Mouse (Mus musculus) thymus, postnatal 14 days (tissue): ENCODE data around the gene 2310022B05Rik.
A peak's percentile ranks its signal among the peaks of the same experiment; 100 is the strongest.

Experiments used
- DNase-seq: peaks from one replicate; pipeline ENCODE4 v3.0.0; 2021

The 2310022B05Rik gene

DNA sequence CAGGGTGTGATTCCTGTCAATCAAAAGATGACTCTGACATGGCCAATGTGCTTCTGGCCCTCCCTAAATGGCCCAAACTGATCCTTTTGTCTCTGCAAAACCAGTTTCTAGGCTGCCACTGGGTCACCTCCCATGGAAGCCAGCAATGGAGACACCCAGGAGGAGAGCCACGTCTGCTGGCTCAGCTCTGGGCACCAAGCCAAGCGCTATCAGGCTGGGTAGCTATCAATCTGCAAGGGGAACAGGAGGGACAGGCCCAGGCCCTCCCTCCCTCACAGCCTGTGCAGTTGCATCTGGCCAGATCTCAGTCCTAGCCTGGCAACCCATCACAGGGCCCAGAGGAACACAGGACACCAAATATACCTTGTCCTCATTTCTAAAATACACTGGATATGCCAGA lies 4.8 kb downstream of the 2310022B05Rik start:
- DNase-seq, result no peak

DNA sequence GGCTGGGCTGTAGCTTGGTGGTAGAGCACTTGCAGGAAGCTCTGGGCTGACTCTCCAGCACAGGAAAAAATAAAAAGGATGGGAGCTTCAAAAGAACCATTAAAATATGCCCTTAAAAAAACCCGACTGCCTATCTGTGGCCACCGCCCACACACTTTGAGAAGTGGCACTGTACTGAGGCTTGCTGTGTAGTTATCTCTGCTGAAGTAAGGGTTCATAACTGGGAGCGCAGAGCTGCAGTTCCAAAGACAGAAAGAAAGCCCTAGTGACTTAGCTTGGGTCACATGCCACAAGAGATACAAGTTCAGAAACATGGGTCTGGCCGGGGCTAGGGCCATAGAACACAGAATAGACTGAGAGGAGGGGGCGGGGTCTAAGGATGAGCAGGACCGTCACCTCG lies 5.2 kb downstream of the 2310022B05Rik start:
- no peak for DNase-seq

DNA sequence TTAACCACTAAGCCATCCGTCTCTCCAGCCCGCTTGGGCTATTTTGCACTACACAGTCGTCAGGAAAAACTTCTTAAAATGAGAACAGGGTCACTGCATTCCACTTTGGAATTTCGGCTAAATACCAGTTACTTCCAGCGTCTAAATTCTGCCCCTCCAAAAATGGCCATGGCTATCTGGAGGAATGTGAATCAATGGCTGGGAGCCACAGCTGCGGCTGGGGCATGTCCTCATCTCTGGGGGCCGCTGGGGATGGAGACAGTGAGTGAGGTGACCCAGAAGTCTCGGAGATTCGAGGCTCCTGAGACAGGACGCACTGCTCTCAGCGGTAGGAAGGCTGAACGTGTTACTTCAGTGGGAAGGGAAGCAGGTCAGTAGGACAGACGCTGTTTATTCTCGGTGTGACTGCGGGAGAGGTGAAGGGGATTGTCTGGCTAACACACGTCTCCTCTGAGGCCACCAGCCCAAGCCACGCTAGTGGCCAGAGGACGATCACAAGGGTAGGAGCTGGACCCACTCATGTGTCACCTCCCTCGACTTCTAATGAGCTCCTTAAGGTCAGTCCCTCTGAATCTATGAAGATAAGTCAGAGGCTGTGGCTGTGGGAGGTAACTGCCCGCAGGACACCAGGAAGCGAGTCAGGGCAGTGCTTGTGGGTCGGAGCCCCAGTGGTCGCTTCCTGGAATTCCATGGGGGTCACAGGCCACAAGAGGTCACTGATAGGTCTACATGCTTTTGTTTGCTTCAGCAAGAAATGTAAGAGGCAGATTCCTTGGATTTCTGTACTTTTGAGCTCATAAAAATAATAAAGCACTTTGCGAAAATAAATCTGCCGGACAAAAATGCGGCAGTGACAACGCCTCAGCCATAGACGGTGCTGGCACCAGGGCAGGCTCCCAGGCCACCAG lies 9.3 kb downstream of the 2310022B05Rik start:
- no peak for DNase-seq

DNA sequence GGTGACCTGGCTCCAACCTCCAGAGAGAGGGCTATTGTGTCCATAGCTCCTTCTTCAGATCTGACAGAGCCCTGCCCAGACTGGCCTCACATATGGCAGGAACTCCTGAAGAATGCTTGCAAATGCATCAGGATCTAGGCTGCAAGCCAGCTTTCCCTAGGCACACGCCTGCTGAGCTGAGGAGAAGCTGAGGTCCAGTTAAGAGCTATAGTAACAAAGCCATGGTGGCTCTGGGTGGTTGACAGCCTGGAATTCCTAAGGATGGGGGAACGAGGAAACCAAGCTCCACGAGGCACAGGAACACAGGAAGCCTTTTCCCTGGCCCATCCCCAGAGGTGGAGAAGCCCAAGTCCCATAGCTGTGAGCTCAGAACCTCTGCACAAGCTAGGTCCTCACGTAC lies 10.6 kb downstream of the 2310022B05Rik start:
- no peak for DNase-seq

DNA sequence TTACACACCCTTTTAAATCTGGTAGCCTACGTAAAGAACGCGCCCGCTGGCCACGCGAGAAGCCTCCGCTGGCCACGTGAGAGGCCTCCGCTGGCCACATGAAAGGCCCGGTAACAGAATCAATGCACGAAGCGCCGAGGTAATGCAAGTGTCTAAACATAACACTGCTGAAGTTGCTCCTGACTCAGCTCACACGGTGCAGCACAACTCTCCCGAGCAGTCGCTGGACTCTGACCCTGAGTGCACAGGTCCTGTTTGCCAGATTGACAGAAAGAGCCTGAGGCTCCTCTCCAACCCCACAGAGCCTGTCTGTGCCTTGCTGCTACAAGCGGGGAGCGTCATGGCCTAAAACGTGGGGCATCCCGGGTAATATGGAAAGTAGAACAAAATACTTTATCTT lies 11.4 kb downstream of the 2310022B05Rik start:
- DNase-seq, result no peak

DNA sequence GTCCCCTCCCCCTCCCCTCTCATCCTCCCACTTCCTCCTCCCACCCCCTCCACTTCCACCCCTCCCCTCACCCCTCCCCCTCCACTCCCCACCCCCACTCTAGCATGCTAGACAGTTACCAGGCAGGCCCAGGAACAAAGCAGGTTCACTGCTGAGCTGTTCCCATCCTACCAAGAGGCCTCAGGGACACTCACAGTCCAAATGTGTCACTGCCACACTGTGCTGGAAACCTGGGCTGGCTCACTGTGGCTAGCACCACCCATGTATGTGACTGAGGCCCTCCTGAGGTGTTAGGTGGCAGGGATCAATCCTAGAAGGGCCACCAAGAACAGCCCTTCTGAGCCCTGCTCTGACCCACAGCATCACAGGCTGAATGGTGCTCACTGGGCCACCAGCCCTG lies 14.9 kb downstream of the 2310022B05Rik start:
- DNase-seq, result no peak

DNA sequence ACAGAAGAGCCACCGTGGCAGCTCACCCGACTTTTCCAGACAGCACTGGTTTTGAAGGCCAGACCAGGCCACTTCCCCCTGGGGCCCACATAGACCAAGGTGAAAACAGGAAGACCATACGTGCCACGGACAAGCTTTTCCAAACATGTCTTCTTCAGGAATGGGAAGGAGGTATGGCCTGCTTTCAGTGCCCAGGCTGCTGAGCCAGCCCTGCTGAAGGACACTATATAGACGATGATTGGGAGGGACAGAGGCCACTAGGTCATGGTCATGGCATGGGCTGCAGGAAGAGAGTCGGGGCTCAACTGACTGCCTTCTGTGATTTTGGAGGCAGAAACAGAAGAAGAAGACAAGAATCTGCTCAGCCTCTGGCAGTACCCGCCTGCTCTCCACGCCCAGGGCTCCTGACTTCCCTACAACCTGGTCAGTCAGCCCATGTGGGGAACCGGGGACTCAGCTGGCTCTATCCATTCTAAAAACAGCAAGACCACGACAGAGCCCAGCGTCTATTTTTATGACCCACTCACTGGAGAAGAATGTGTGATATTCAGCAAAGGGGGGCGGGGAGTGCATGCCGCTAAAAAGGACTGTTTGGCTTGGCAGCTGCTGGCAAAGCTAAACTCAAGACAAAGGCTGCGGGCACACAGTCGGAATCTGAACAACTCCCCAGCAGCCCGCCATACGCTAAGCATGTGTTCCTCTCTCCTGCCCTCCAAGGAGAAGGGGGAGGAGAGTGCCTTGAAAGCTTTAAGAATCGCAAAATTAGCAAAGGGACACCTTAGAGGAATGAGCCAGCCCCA lies 19.4 kb downstream of the 2310022B05Rik start:
- no peak for DNase-seq

DNA sequence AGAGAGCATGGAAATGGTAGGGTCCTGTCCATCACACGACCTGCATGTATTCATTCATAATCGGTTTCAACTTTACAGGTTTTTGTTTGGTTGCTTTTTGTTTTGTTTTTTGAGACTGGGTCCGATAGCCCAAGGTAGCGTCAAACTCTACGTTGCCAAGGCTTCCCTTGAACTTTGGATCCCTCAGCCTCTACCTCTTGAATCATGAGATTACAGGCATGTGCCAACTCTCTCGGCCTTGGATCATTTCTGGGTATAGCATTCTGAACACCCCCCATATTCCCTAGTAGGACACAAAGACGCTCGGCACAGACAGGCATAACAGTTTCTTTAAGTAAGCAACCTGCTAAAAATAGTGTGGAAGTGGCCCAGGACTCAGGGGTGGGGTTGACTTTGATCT lies 21.6 kb downstream of the 2310022B05Rik start:
- DNase-seq, result no peak

DNA sequence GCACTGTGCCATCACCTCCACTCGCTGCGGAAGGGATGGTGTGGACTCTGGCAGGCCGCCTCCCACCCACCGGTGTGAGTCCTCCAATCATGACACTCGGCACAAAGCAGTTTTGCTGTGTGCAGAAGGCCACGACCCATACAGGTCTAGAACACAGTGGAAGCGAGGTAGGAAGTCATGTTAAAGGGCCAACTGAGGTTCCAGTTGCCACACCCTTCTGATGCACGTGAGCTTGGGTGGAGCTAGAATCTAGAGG lies 28.0 kb downstream of the 2310022B05Rik start:
- DNase-seq, result no peak

DNA sequence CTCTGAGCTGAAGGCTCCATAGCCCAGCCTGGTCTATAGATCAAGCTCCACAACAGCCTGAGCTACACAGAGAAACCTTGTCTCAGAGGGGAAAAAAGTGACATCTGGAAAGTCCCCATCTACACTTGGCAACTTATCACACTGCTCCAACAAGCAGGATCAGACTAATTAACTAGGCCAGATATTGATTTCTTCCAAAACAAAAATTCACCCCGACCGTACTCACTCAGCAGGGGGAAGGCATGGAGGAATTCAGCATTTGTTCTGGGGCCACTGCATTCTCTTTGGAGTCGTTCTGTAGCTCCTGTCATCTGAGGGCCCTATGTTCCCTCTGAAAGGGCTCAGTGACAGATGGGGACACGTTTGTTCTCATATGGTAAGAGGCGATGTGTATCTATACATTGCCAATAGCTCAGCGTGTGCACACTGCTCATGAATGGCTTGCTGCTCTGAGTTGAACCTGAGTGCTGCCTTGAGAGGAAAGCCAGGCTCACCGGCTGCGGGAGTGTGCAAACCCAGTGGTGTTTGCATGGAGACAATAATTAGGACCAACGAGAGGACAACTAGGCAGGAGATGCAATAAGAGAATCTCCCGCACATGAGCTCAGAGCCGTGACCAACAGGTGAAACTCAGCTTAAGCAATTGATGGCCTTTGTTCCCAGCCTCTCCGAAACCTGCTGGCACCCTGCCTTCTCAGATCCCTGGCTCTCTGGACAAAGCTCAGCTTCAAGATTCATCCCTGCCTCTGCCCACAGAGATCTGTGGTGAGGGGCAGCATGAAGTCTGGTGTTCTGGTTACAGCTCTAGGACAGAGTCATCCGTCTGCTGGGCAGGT lies 28.5 kb downstream of the 2310022B05Rik start:
- DNase-seq, result no peak

DNA sequence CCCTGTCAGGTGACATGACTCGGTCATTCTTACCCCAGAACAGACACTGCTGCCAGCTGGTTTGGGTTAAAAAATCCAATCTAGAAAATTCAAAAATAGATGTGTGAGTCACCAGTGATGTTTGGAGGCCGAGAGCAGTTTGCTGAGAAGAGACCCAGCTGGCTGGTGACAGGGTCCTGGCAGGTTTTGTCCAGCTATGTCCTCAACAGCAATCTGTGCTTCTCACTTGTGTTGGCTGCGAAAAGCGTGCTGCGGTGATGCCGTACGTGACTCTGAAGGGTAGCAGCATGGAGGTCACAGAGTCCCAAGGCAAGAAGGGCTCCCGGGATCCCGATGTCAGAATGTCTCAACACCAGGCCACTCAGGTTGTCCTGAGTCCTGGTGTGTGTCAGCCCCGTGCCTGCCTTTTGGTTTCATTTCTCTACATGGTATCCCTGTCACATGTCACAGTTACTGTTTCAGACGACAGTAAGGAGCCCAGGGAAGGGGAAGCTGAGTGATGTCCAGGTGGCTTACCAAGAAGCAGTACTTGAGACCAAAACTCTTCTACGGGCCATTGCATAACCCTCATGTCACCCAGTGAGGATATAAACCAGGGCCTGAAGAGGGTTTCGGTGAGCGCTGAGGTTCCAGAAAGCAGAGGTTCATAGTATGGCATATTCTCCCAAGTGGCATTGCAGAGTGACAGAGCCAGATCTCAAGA lies 30.0 kb downstream of the 2310022B05Rik start:
- DNase-seq, result no peak

DNA sequence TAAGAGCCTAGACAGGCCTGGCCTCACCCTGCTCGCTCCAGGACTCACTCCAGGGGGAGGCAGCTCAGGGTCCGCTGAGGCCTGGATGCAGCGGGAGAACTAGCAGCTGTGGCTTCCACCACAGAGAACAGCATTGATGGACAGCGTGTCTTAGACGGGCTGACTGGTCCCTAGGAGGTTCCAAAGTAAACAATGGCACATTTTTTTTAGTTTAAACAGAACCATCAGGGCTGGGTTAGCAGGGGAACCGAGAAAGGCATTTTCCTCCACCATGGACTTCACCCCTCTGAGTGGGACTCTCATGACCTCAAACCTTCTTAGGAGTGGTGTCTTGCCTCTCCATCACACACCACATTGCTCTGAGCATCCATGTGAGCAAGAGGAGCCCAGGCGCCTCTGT lies 31.2 kb downstream of the 2310022B05Rik start:
- no peak for DNase-seq

DNA sequence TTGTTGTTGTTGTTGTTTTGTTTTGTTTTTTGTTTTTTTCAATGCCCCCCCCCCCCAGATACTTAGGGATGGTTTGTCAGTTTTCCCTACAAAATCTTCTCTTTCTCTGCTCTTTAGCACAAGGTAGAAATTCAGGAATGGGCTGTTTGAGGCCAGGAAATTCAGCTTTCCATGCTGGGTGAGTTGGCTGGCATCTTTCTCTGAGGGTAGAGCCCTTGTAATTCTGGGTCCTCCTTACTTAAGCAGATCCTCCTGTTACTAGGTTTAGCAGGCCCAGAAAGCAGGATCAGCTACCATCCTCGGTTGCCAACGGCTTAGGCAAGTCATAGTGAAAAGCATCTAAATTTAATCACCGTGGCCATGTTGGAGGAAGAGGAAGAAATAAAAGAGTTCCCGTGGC lies 32.3 kb downstream of the 2310022B05Rik start:
- no peak for DNase-seq

DNA sequence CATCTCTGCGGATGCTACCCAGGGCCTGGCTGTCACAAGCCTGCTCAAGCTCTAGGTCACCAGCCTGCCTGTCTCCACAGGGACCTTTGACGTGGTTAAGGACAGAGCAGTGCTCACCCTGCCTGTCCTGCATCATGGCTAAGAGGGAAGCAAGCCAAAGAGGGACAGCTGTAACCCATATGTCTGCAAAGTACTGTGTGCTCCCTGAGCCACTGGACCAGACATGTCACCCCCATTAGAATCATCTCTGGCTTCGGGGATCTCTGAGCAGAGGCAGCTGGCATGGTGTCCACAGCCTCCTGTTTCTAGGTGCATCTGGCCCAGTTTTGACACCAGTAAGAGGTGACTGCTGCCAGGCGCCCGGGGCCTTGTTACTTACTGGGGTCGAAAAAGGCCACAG lies 32.7 kb downstream of the 2310022B05Rik start:
- no peak for DNase-seq

DNA sequence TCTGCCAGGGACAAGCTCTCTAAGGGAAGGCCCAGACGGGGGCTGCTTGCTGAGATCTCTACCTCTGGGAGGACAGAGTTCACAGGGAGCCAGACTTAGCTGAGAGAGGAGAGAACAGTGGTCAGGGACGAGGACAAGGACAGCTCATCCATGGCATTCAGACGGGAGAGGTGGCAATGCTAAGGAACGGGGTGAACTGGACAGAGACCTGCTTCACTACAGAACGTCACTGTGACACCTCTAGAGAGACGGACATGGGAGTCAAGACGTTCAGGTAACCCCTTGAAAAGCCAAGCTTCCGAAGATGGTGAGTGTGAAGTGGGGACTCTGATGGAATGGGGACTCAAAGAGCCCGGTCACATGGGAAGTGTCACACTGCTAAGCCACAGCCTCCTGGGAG lies 36.9 kb downstream of the 2310022B05Rik start:
- DNase-seq, result no peak

DNA sequence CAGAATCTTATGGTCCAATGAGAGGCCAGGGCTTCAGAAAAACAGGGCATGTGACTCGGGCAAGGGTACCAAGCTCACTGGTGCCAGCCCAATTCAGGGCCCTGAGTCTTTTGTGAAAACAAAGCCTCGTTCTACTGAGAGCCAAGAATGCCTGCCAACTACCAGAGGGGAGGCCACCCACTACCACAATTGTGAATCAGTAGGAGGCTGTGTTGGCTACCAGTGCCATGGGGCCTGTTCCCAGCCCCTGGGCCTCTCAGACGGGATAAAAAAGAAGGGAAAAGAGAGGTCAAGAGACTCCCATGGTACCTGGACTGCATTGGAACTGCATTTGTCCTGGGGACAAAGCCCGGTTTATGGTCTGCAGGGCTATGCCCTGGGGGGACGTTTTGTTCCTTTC lies 41.9 kb downstream of the 2310022B05Rik start:
- DNase-seq, result no peak

DNA sequence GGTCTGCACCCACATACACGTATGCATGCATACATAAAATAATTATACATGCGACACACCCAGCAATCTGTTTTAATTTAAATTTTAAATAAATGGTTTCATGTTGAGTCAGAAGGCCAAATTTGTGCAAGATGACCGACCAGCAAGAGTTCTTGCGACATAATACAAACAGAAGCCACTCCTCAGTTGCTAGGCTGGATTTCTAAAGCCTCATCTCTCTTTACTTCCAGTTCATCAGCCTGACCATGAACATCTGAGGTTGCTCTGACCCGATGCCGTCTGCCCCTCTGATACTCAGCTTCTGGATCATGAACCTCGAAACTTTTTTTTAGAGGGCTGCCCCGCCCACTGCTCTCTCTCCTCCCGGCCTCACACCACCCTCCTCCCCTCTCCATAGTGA lies 44.9 kb downstream of the 2310022B05Rik start:
- no peak for DNase-seq

DNA sequence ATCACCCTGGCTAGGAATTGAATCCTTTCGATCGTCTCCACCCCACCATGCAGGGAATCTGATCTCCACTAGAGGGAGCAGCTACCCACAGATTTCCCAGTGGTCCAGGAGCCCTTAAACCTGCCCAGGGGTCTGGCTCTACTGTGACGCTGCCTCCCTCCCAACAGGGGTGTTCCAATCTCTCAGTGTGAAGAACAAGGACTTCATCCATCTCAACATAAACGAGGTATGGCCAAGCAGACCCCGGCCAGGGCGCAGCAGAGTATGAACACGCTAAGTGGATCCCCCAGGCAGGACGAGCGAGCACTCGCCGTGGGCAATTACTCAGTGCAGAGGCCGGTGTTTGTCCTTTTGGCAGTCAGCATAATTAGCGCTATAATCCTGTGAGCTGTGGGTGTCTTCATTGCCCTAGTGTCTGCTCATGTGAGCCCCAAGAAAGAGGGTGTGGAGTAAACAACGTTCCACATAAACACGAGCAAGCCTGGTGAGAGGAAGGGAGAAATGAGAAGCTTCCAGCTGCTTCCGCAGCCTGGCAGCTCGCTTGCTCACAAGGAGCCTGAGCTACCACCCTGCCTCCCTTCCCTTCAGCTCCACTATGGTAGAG lies 45.8 kb downstream of the 2310022B05Rik start:
- peak; percentile 70 for DNase-seq

DNA sequence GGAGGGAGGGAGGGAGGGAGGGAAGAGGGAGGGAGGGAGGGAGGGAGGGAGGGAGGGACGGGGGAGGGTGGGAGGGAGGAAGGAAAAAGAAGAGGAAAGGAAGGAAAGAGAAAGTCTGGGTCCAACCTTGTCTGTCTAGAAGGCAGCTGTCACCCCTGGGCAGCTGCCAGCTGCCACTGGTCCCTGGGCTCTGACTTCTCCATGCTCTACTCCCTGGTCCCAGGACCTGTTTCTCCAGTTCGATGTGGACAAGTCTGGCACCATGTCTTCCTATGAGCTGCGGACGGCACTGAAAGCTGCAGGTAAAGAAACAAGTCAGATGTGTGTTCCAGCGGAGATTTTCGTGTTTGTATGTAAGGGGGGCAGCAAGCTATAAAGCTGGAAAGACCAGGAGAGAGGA lies 48.8 kb downstream of the 2310022B05Rik start:
- DNase-seq, result no peak

DNA sequence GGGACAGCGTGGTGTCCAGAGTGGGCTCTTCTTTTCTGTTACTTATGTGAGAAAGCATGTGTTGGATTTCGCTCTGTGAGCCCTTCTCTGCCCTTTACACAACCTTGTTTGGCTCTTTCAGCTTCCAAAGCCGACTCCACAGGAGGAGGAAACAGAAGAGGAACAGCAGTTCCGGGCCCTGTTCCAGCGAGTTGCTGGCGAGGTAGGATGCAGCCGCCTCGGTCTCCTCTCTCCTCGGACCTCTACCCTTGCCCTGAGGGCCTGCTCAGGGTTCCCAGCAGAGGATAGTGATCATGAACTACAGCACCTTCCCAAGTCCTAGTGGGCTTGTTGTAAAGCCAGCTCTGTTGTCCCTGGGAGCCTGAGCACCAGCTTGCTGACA lies 54.2 kb downstream of the 2310022B05Rik start:
- DNase-seq, result no peak

DNA sequence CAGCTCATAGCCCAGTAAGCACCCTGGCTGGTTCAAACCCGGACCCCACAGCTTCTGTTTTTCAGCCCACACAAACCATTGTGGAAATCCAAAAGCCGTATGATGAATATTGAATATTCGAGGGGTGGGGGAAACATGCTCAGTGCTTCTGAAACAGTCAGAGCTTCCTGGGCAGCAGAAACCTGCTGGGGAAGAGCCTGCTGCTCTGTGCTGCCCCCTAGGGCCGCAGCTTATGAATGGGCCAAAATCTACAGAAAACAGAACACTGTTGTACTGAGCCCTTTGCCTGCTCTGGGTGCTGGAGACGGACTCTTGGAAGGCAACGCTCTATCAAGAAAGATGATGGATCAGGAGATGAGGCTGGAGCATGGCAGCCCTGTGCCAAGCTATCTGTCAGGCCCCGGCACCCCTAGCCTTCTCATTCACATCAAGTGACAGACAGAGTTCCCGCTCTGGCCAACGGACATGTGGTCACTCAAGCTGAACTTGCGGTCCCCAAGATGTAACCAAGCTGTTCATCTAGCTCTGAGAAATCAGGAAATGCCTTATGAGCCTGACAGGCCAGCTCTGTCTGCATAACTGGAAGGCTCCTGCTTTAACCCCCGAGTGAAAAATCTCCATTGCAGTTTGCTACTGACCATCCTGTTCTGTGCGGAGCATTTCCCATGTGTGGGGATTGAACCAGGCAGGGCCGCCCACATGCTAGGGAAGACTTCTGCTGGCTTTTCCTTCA lies 54.8 kb downstream of the 2310022B05Rik start:
- DNase-seq, result peak; percentile 42

DNA sequence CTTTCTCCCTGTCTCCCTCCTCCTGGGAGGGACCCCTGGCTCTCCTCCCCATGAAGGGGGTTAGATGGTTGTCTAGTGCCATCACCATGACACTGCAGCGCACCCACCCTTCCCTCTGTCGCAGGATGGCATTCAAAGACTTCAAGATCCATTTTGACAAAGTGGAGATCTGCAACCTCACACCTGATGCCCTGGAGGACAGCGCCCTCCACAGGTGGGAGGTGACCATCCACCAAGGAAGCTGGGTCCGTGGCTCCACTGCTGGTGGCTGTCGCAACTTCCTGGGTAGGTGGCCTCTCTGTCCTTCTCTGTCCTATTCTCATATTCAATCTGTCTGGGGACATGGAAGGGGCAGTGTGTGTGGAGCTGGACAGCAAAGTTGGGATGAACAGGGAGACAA lies 59.1 kb downstream of the 2310022B05Rik start:
- peak; percentile 27 for DNase-seq
